Mouse (Mus musculus): Measurements from ENCODE around the gene Moxd1.
A peak's percentile ranks its signal among the peaks of the same experiment; 100 is the strongest.

Moxd1 gene

GRCm38 (mm10) chr10:24223449-24224143 is at the start of gene Moxd1:
TSS of gene Moxd1 (plus strand) at chr10:24223517.
- peak; percentile 34 for DNase-seq (ENCODE audit: low spot score)

DNA sequence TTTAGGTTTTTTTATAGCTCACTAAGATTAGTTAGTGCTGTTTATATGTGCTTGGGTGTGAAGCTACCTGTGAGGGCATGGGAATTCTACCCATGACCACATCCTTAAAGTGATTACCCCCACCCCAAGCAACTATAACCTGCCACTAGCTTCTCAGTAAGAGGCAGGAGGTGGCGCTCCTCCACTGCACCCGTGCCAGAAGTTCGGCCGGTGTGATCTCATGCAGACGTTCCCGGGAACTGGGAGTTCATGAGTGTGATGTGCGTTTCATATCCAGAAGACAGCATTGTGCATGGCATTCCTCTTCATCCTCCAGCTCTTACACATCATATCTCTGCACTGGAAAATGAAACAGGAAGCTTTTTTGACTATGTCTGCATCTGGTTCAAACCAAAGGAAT is 32.9 kb upstream of the Moxd1 start:
- no peak for DNase-seq (ENCODE audit: low spot score)

GRCm38 (mm10) chr10:24191977-24192376 is 31.3 kb upstream of the Moxd1 start:
- DNase-seq (ENCODE audit: low spot score) = no peak

DNA sequence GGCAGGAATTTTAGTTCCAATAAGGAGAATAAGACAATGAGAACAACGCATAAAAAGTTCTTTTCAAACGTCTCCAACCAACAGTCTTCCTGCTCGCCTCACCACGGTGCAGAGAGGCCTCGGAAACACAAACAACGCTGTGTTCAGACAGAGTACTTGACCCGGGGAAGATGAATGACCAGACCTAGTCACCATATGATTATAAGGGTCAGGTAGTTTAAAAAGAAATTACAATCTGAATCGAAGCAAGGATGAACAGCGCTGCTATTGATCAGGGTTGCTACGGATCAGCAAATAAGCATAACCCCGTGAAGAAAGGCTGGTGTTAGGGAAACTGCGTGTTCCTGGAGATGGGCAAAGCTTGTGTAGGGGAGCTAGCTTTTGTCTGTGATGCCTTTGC is 24.0 kb upstream of the Moxd1 start:
- no peak for DNase-seq (ENCODE audit: low spot score)

GRCm38 (mm10) chr10:24200099-24200498 is 23.2 kb upstream of the Moxd1 start:
- no peak for DNase-seq (ENCODE audit: low spot score)

DNA sequence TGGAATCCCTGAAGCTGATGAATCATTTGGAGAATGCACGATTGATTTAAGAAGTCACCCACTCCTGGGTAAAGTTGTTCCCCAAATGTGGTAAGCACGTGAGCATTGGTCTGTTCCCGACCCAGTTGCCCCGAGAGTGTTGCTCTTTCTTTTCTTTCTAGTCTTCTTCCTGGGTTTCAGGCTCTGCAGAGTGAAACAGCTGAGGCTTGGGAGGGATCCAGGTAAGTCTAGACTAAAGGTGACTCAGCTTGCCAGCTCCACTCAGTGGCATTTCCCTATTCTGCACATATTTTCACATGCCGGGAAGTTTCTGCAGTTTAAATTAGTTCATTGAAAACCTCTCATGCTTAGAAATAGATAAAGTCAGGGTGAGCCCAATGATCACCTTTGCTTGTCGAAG is 13.2 kb upstream of the Moxd1 start:
- no peak for DNase-seq (ENCODE audit: low spot score)

GRCm38 (mm10) chr10:24213297-24213696 is 10.0 kb upstream of the Moxd1 start:
- DNase-seq (ENCODE audit: low spot score) = no peak

DNA sequence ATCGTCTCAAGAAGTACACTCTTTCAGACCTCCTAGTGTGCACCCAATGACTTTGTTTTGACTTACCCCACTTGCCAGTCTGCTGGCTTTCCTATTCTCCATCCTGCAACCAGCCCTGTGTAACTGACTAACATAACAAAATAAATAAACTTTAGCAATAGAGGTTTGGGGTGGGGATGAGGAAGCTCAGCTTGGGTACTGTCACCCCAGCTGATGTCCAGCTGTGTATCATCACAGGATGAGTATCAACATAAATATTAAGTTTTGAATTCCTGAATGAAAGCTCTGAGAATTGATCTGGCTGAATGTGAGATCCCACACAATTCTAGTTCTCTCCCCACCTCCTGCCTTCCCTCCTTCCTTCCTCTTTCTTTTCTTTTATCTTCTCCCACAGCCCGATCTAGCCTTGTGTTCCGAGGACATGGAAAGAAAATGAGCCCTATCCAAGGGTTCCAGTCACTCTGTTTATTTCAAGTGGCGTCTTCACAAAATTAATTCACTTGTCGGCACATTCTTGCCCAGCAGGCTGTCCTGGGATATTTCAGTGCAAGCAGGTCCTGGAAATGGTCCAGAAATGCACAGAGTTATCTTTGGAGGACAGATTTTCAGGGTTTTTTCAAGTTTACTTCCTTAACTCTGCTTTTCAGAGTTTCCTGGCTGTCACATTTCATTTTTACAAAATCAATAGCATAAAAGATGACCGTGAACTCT is 5.6 kb upstream of the Moxd1 start:
- DNase-seq (ENCODE audit: low spot score) = no peak

- no peak for DNase-seq (ENCODE audit: low spot score)
These were observed 2.4 kb upstream of the Moxd1 start for GRCm38 (mm10) chr10:24220931-24221330.

GRCm38 (mm10) chr10:24222911-24223310 is 406 bp upstream of the Moxd1 start:
- no peak for DNase-seq (ENCODE audit: low spot score)

- DNase-seq (ENCODE audit: low spot score) = no peak
These were observed 1.3 kb downstream of the Moxd1 start for GRCm38 (mm10) chr10:24224591-24224990.

- DNase-seq (ENCODE audit: low spot score) = no peak
These were observed 5.2 kb downstream of the Moxd1 start for GRCm38 (mm10) chr10:24228318-24229183.

GRCm38 (mm10) chr10:24232281-24232680 is 9.0 kb downstream of the Moxd1 start:
- DNase-seq (ENCODE audit: low spot score) = no peak

GRCm38 (mm10) chr10:24235426-24236283 is 12.3 kb downstream of the Moxd1 start:
- no peak for DNase-seq (ENCODE audit: low spot score)

- no peak for DNase-seq (ENCODE audit: low spot score)
These were observed 23.5 kb downstream of the Moxd1 start for GRCm38 (mm10) chr10:24246815-24247214.

DNA sequence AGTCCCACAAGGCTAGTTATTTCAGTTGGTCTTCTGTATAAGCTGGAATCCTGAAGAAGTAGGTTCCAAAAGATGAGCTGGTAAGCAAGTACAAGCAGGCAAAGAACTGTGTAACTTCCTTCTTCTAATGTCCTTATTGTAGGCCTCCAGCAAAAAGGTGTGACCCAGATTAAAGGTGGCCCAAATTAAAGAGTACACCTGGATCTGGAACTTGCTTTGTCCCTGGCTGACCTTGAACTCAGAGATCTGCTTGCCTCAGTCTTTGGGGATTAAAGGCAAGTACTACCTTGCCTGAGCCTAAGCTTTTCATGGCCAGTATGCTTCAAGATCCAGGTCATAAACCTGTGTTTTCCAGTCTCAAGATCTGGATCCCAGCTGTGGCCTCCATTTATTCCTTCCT is 24.8 kb downstream of the Moxd1 start:
- DNase-seq (ENCODE audit: low spot score) = no peak

DNA sequence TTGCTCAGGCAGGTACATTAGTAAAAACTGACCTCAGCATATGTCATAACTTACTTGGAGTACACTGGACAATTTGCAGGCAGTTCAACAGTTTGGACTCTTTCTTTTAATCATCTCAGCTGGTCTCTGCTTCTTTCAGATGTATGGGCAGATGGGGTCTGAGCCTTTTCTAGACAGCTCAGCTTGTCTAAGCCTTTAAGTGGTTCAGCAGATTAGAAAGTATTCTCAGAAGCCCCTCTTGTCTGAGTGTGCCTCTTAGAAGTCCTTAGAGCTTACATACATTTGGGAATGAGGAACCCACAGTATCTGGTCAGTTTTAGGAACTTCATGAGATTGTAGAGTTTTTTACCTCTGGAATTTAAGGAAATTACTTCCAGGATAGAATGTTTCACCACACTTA is 28.3 kb downstream of the Moxd1 start:
- no peak for DNase-seq (ENCODE audit: low spot score)

GRCm38 (mm10) chr10:24258150-24258549 is 34.8 kb downstream of the Moxd1 start:
- DNase-seq (ENCODE audit: low spot score) = no peak

- no peak for DNase-seq (ENCODE audit: low spot score)
These were observed 35.6 kb downstream of the Moxd1 start for GRCm38 (mm10) chr10:24258885-24259284.

DNA sequence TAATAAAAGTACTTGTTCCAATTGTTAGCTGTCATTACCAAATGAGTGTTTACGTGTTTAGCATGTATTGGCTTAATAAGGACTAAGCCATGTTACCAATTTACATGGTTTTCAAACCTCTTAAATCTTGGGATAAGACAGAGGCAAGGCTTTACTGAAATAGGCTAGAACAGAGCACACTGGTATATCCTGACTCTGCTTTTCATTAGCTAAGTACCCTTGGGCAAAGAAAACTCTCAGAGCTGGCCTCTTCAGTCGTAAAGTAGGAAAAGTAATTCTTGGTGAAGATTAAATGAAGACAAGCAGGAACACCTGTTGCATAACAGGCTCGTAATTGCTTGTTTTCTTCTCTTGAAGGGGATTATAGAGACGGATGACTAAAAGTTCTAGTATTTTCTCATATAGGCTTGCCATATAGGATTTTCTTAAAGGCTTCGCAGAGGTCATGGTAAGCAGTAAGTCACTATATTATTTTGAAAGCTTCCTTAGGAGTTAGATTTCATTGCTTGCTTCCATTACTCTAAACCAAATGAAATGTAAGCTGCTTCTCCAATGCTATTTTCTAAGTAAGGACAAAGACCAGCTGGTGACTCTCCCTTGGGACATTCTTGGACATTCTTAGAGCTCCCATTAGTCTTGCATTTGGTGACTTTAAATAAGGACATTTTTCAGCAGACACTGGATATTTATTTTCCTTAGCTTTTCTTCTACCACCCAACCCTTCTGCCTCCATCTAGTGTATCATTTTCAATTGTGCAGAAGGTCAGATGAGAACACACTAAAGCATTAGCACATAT is 36.7 kb downstream of the Moxd1 start:
- DNase-seq (ENCODE audit: low spot score) = no peak

GRCm38 (mm10) chr10:24267520-24267919 is 44.2 kb downstream of the Moxd1 start:
- DNase-seq (ENCODE audit: low spot score) = no peak

All from urinary bladder, postnatal 14 days (tissue).